Mouse (Mus musculus): Measurements from ENCODE around the gene Tspan31.

GRCm38 (mm10) chr10:127103631-127104030 lies 33.6 kb upstream of the Tspan31 start:
- TF ChIP-seq CTCF (conservative IDR thresholded peaks at IDR 0.05; ENCODE audit: low read length) (no peak), POU5F1 (IDR thresholded peaks at IDR 0.05; ENCODE audit: borderline replicate concordance, low read length) (no peak)
